Mouse (Mus musculus): Measurements from ENCODE around the gene Gpank1.

The Gpank1 gene

GRCm38 (mm10) chr17:35134801-35135590, 13.7 kb downstream of the Gpank1 start, which contains the start of gene Bag6:
TSS of gene Bag6 (plus strand) at chr17:35135178.
- Histone ChIP-seq H3K36me3 (ENCODE audit: insufficient read depth, low read length) (peaks cover 38% of the 10 kb centered on the region), H3K4me3 (replicated peaks; ENCODE audit: low read length) (peak within 1 kb of the TSS; percentile 94), H3K9me3 (ENCODE audit: low read length) (no peaks in the 10 kb centered on the region), H3K27me3 (ENCODE audit: insufficient read depth, low read length) (no peaks in the 10 kb centered on the region), H3K4me1 (replicated peaks; ENCODE audit: low read depth, low read length) (peaks cover 67% of the 10 kb centered on the region)
- TF ChIP-seq POU5F1 (IDR thresholded peaks at IDR 0.05; ENCODE audit: borderline replicate concordance, low read length) (no peak), NANOG (IDR thresholded peaks at IDR 0.05; ENCODE audit: borderline replicate concordance, low read length) (no peak), CTCF (conservative IDR thresholded peaks at IDR 0.05; ENCODE audit: low read length) (no peak)

- peaks cover 67% of the 10 kb centered on the region for H3K4me1 ChIP-seq (replicated peaks; ENCODE audit: low read depth, low read length)
- H3K4me3 ChIP-seq (replicated peaks; ENCODE audit: low read length), result peak overlapping the region; percentile 94
- no peaks in the 10 kb centered on the region for H3K27me3 ChIP-seq (ENCODE audit: insufficient read depth, low read length)
- H3K36me3 ChIP-seq (ENCODE audit: insufficient read depth, low read length), result peaks cover 45% of the 10 kb centered on the region
- TF ChIP-seq POU5F1 (IDR thresholded peaks at IDR 0.05; ENCODE audit: borderline replicate concordance, low read length), result no peak
- TF ChIP-seq CTCF (conservative IDR thresholded peaks at IDR 0.05; ENCODE audit: low read length), result no peak
- TF ChIP-seq NANOG (IDR thresholded peaks at IDR 0.05; ENCODE audit: borderline replicate concordance, low read length), result no peak
- no peaks in the 10 kb centered on the region for H3K9me3 ChIP-seq (ENCODE audit: low read length)
These were observed 14.5 kb downstream of the Gpank1 start for GRCm38 (mm10) chr17:35135591-35136320.

- no peaks in the 10 kb centered on the region for H3K9me3 ChIP-seq (ENCODE audit: low read length)
- peaks cover 67% of the 10 kb centered on the region for H3K4me1 ChIP-seq (replicated peaks; ENCODE audit: low read depth, low read length)
- no peaks in the 10 kb centered on the region for H3K27me3 ChIP-seq (ENCODE audit: insufficient read depth, low read length)
These were observed 18.0 kb downstream of the Gpank1 start for GRCm38 (mm10) chr17:35139269-35139668.

GRCm38 (mm10) chr17:35140490-35140996, 19.3 kb downstream of the Gpank1 start:
- H3K4me1 ChIP-seq (replicated peaks; ENCODE audit: low read depth, low read length), result peaks cover 70% of the 10 kb centered on the region
- H3K9me3 ChIP-seq (ENCODE audit: low read length), result no peaks in the 10 kb centered on the region
- TF ChIP-seq CTCF (conservative IDR thresholded peaks at IDR 0.05; ENCODE audit: low read length) (no peak), NANOG (IDR thresholded peaks at IDR 0.05; ENCODE audit: borderline replicate concordance, low read length) (no peak), POU5F1 (IDR thresholded peaks at IDR 0.05; ENCODE audit: borderline replicate concordance, low read length) (no peak)
- H3K27me3 ChIP-seq (ENCODE audit: insufficient read depth, low read length), result no peaks in the 10 kb centered on the region
- H3K36me3 ChIP-seq (ENCODE audit: insufficient read depth, low read length), result peaks cover 93% of the 10 kb centered on the region
- no peak overlapping the region for H3K4me3 ChIP-seq (replicated peaks; ENCODE audit: low read length)

More at GRCm38 (mm10) chr17:35139269-35139668, 18.0 kb downstream of the Gpank1 start:
- H3K36me3 ChIP-seq (ENCODE audit: insufficient read depth, low read length), result peaks cover 80% of the 10 kb centered on the region
- H3K4me3 ChIP-seq (replicated peaks; ENCODE audit: low read length), result no peak overlapping the region
- TF ChIP-seq NANOG (IDR thresholded peaks at IDR 0.05; ENCODE audit: borderline replicate concordance, low read length) (no peak), CTCF (conservative IDR thresholded peaks at IDR 0.05; ENCODE audit: low read length) (no peak), POU5F1 (IDR thresholded peaks at IDR 0.05; ENCODE audit: borderline replicate concordance, low read length) (no peak)

- Histone ChIP-seq H3K36me3 (ENCODE audit: insufficient read depth, low read length) (peaks cover 99% of the 10 kb centered on the region), H3K27me3 (ENCODE audit: insufficient read depth, low read length) (no peaks in the 10 kb centered on the region), H3K9me3 (ENCODE audit: low read length) (no peaks in the 10 kb centered on the region), H3K4me3 (replicated peaks; ENCODE audit: low read length) (no peak overlapping the region), H3K4me1 (replicated peaks; ENCODE audit: low read depth, low read length) (peaks cover 70% of the 10 kb centered on the region)
- TF ChIP-seq POU5F1 (IDR thresholded peaks at IDR 0.05; ENCODE audit: borderline replicate concordance, low read length), result no peak
- TF ChIP-seq NANOG (IDR thresholded peaks at IDR 0.05; ENCODE audit: borderline replicate concordance, low read length), result no peak
These were observed 20.7 kb downstream of the Gpank1 start for GRCm38 (mm10) chr17:35141971-35142370.

- Histone ChIP-seq H3K4me1 (replicated peaks; ENCODE audit: low read depth, low read length) (peaks cover 61% of the 10 kb centered on the region), H3K9me3 (ENCODE audit: low read length) (no peaks in the 10 kb centered on the region), H3K27me3 (ENCODE audit: insufficient read depth, low read length) (no peaks in the 10 kb centered on the region), H3K36me3 (ENCODE audit: insufficient read depth, low read length) (peaks cover 98% of the 10 kb centered on the region), H3K4me3 (replicated peaks; ENCODE audit: low read length) (no peak overlapping the region)
- TF ChIP-seq CTCF (conservative IDR thresholded peaks at IDR 0.05; ENCODE audit: low read length) (no peak), POU5F1 (IDR thresholded peaks at IDR 0.05; ENCODE audit: borderline replicate concordance, low read length) (no peak), NANOG (IDR thresholded peaks at IDR 0.05; ENCODE audit: borderline replicate concordance, low read length) (no peak)
These were observed 24.9 kb downstream of the Gpank1 start for GRCm38 (mm10) chr17:35146139-35146538.

- H3K27me3 ChIP-seq (ENCODE audit: insufficient read depth, low read length), result no peaks in the 10 kb centered on the region
- H3K36me3 ChIP-seq (ENCODE audit: insufficient read depth, low read length), result peaks cover 98% of the 10 kb centered on the region
- H3K9me3 ChIP-seq (ENCODE audit: low read length), result no peaks in the 10 kb centered on the region
- H3K4me3 ChIP-seq (replicated peaks; ENCODE audit: low read length), result no peak overlapping the region
- TF ChIP-seq NANOG (IDR thresholded peaks at IDR 0.05; ENCODE audit: borderline replicate concordance, low read length) (no peak), CTCF (conservative IDR thresholded peaks at IDR 0.05; ENCODE audit: low read length) (no peak), POU5F1 (IDR thresholded peaks at IDR 0.05; ENCODE audit: borderline replicate concordance, low read length) (no peak)
- peaks cover 49% of the 10 kb centered on the region for H3K4me1 ChIP-seq (replicated peaks; ENCODE audit: low read depth, low read length)
These were observed 26.1 kb downstream of the Gpank1 start for GRCm38 (mm10) chr17:35147348-35147747.

- TF ChIP-seq NANOG (IDR thresholded peaks at IDR 0.05; ENCODE audit: borderline replicate concordance, low read length), result no peak
- no peak for TF ChIP-seq POU5F1 (IDR thresholded peaks at IDR 0.05; ENCODE audit: borderline replicate concordance, low read length)
- no peak for TF ChIP-seq CTCF (conservative IDR thresholded peaks at IDR 0.05; ENCODE audit: low read length)
- H3K4me1 ChIP-seq (replicated peaks; ENCODE audit: low read depth, low read length), result peaks cover 49% of the 10 kb centered on the region
These were observed 26.8 kb downstream of the Gpank1 start for GRCm38 (mm10) chr17:35147922-35148639.

More at GRCm38 (mm10) chr17:35147922-35148639, 26.8 kb downstream of the Gpank1 start:
- no peak overlapping the region for H3K4me3 ChIP-seq (replicated peaks; ENCODE audit: low read length)
- no peaks in the 10 kb centered on the region for H3K27me3 ChIP-seq (ENCODE audit: insufficient read depth, low read length)
- H3K9me3 ChIP-seq (ENCODE audit: low read length), result no peaks in the 10 kb centered on the region
- peaks cover 98% of the 10 kb centered on the region for H3K36me3 ChIP-seq (ENCODE audit: insufficient read depth, low read length)
